Mouse (Mus musculus) layer of hippocampus, adult 2 months (tissue): ENCODE measurements around the gene Bcl3. TPM values are rescaled to one million over a fixed set of nuclear protein-coding genes. Genes with fewer than 3 reads are reported as not detected.

Experiments used
- DNase-seq, 2 experiments: peaks; one replicate each; pipeline ENCODE4 v3.0.0; 2022; ENCODE audit warnings: low spot score in 2 of 2
- H3K27ac ChIP-seq: fragments of 200-600 bp; 2 replicates; pipeline ENCODE4 v1.8.1; 2022
- H3K4me3 ChIP-seq: fragments of 200-600 bp; 2 replicates; pipeline ENCODE4 v1.8.1; 2022; ENCODE audit warnings: mild to moderate bottlenecking
- CTCF ChIP-seq: fragments of 200-600 bp; conservative IDR thresholded peaks from 2 replicates; pipeline ENCODE4 v1.8.1; 2022; ENCODE audit warnings: antibody characterized with exemption, mild to moderate bottlenecking, moderate library complexity
- total RNA-seq, 2 experiments: library from RNA; stranded (reverse); gene quantifications; 2 replicates each; pipeline ENCODE4 v1.2.3; 2021

Gene Bcl3
- total RNA-seq, 2 experiments from 2014 or later, result 0.46 to 0.83 TPM

DNA sequence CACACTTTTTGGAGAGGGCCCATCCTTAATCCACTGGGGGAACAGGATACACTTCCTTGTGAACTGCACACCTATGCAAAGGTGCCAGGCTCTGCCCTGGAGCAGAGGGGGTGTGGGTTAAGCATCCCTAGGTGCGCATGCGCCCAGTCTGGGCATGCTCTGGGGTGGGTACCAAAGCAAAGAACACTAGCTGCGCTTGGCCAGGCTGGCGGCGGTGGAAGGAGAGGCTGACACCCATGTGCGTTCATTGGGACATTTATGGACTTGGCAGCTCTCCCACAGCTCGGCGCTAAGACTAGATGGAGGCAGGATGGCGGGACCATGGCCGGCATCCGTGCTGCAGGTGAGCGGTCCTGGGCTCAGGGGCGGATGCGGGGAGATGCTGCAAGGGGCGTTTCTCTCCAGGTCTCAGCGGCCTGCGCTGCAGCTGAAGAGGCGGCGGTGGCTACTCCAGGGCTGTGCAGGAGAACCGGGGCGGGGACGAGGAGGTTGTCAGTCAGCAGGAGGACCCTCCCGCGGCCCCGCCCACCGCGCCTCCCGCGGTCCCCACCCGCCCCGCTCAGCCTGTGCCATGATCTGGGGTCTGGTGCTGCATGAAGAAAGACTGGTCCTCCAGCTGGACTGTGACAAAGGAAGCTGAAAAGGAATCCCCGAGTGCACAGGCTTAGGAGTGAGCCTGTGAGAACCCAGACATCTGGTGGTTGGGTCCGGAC lies 29.4 kb upstream of the Bcl3 start, which contains the start of gene Gm19345:
Gene Gm19345 (plus strand): TSS at position 146 of the 713 bp plus-strand sequence.
- no peak within 1 kb of the TSS for H3K27ac ChIP-seq
- TF ChIP-seq CTCF, result no peak
- DNase-seq, result peak in 1 of 2 experiments; percentile 28
- H3K4me3 ChIP-seq, result peak within 1 kb of the TSS; percentile 51

GRCm38 (mm10) chr7:19844521-19845171 lies 22.1 kb upstream of the Bcl3 start:
- DNase-seq, result no peak
- H3K4me3 ChIP-seq, result no peak overlapping the region
- no peak for TF ChIP-seq CTCF
- H3K27ac ChIP-seq, result no peak overlapping the region

DNA sequence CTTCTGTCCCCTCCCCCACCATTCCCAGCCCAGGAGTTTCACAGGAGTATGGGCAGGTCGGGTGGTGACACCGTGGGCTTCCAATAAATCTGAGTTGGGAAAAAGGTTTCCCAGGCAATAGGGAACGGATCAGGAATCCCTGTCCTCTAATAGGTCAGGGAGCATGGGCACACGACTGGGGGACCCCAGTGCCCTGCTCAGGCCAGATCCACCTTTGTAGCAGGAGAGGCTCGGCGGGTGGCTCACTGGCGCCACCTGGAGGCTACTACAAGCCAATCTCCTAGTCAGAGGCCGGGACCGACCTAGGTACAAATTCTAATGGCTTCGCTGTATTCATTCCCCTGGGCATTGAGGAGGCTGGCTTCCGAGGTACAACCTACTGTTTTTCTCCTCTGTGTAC lies 21.0 kb upstream of the Bcl3 start:
- no peak overlapping the region for H3K4me3 ChIP-seq
- peak; percentile 23 to 65 for DNase-seq
- no peak overlapping the region for H3K27ac ChIP-seq
- peak; percentile 98 for TF ChIP-seq CTCF

GRCm38 (mm10) chr7:19842885-19843504 lies 20.4 kb upstream of the Bcl3 start:
- H3K27ac ChIP-seq, result no peak overlapping the region
- DNase-seq, result no peak
- H3K4me3 ChIP-seq, result no peak overlapping the region
- no peak for TF ChIP-seq CTCF

DNA sequence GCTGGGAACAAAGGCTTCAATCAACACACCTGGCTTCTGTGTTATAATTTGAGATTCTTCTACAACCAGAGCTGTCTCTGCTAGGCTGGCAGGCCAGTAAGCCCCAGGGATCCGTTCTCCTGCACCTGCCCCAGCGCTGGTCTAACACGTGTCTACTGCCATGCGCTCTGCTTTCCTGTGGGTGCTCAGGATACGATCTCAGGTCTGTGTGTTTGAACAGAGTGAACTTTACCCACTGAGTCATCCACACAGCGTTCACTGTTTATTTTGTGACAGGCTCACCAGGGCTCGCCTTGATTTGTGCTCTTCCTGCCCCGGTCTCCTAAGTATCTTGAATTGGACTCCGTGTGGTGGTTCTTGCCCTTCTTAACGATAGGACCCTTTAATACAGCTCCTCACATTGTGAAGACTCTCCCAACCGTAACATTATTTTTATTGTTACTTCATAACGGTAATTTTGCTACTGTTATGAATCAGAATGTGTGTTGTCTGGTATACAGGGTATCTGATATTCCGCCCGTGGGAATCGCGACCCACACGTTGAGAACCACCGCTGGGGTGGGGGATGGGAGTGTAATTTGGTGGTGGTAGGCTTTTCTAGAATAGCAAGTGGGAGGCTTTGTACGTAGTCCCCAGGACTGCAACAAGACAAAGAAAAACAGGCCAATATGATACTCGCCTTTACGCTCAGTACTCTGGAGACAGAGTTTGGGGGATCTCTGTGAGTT lies 19.3 kb upstream of the Bcl3 start:
- TF ChIP-seq CTCF, result no peak
- Histone ChIP-seq H3K27ac (no peak overlapping the region), H3K4me3 (no peak overlapping the region)
- DNase-seq, result no peak

GRCm38 (mm10) chr7:19840936-19841335 lies 18.4 kb upstream of the Bcl3 start:
- Histone ChIP-seq H3K4me3 (no peak overlapping the region), H3K27ac (no peak overlapping the region)
- DNase-seq, result no peak
- no peak for TF ChIP-seq CTCF

- no peak overlapping the region for H3K4me3 ChIP-seq
- DNase-seq, result no peak
- H3K27ac ChIP-seq, result no peak overlapping the region
- no peak for TF ChIP-seq CTCF
These were observed 17.8 kb upstream of the Bcl3 start for GRCm38 (mm10) chr7:19840371-19840770.

DNA sequence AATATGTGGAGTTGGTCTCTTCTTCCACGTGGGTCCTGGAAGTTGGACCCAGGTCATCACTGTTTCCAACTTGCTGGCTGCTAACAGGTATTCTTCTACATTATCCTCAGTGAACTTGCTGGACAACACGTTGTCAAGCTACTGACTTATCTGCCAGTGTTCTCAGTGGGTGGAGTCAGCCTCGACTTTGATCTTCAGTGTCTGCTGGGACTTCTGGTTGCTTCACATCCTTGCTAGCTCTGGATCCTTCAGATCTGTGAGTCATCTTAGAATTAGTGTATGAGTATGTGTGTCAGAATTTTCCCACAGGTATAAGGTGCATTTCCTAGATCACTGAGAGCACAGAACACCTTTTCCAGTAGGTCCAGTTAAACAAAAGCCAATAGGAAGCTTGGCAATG lies 14.3 kb upstream of the Bcl3 start:
- Histone ChIP-seq H3K4me3 (no peak overlapping the region), H3K27ac (no peak overlapping the region)
- TF ChIP-seq CTCF, result no peak
- no peak for DNase-seq

DNA sequence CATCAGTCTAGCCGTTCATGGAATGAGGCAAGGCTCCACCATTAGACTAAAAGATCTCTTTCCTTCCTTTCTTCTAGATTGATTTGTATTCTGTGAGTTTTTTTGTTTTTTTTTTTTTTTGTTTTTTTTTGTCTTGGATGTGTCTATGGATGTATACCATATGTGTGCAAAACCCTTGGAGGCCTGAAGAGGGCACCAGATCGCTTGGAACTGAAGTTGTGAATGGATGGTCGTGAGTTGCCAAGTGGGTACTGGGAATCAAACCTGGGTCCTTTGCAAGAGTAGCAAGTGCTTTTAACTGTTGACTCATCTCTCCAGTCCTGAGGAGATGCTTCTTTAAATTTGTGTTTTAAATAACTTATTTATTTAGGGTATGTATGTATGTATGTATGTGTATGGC lies 11.5 kb upstream of the Bcl3 start:
- Histone ChIP-seq H3K4me3 (no peak overlapping the region), H3K27ac (no peak overlapping the region)
- DNase-seq, result no peak
- peak; percentile 44 for TF ChIP-seq CTCF

GRCm38 (mm10) chr7:19831837-19832236 lies 9.3 kb upstream of the Bcl3 start:
- H3K4me3 ChIP-seq, result no peak overlapping the region
- H3K27ac ChIP-seq, result no peak overlapping the region
- TF ChIP-seq CTCF, result no peak
- DNase-seq, result no peak

- TF ChIP-seq CTCF, result no peak
- Histone ChIP-seq H3K4me3 (no peak overlapping the region), H3K27ac (no peak overlapping the region)
- peak in 1 of 2 experiments; percentile 11 for DNase-seq
These were observed 8.1 kb upstream of the Bcl3 start for GRCm38 (mm10) chr7:19830682-19831156.

DNA sequence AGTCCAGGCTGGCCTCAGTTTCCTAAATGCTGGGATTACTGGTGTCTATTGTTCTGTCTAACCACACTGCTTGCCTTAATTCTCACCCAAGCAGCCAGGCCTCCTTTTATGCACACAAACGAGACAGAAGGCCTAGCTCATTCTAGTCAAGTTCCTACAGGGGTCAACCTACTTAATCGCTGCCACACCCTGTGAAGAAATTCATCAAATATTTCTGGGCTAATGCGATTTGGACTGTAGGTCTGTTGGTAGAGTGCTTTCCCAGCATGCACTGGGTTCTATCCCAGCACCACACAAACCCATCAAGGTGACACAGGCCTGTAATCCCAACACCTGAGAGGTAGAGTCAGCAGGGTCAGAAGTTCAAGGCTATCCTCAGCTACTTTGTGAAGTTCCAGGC lies 7.1 kb upstream of the Bcl3 start:
- no peak overlapping the region for H3K27ac ChIP-seq
- no peak for TF ChIP-seq CTCF
- H3K4me3 ChIP-seq, result no peak overlapping the region
- no peak for DNase-seq

- no peak overlapping the region for H3K27ac ChIP-seq
- H3K4me3 ChIP-seq, result no peak overlapping the region
- no peak for TF ChIP-seq CTCF
- DNase-seq, result no peak
These were observed 4.2 kb upstream of the Bcl3 start for GRCm38 (mm10) chr7:19826756-19827155.
